Mouse (Mus musculus) MEL (cell line): ENCODE results near the gene Cdh16. TPM values are rescaled to one million over a fixed set of nuclear protein-coding genes. Genes with fewer than 3 reads are reported as not detected.

Experiments used
- DNase-seq: peaks from one replicate; pipeline ENCODE4 v3.0.0; 2011; ENCODE audit warnings: low read depth, low spot score
- H3K27ac ChIP-seq: 2 replicates; pipeline ENCODE4 v1.5.1; 2012; ENCODE audit warnings: low read depth, mild to moderate bottlenecking, control low read depth, low read length, moderate library complexity; ENCODE audit not compliant: control insufficient read depth
- H3K27me3 ChIP-seq, 2 experiments: fragments of 150-350 bp in 1 of 2; sonication (generic) in 1 of 2; 2 replicates each; pipeline ENCODE4 v1.6.1; 2012; ENCODE audit warnings: low read length in 2 of 2, mild to moderate bottlenecking in 2 of 2, improper control_type of control experiment in 1 of 2, moderate library complexity in 1 of 2; ENCODE audit not compliant: insufficient read depth in 2 of 2, control insufficient read depth in 1 of 2
- H3K36me3 ChIP-seq, 2 experiments: 2 replicates each; pipeline ENCODE4 v1.6.1; 2012 to 2014; ENCODE audit warnings: low read length in 2 of 2, improper control_type of control experiment in 1 of 2, inconsistent platforms in 1 of 2, mild to moderate bottlenecking in 1 of 2; ENCODE audit not compliant: insufficient read depth in 2 of 2, control insufficient read depth in 1 of 2
- H3K4me1 ChIP-seq, 2 experiments: fragments of 150-350 bp in 1 of 2; sonication (generic) in 1 of 2; 2 replicates each; pipeline ENCODE4 v1.6.1; 2012; ENCODE audit warnings: low read length in 2 of 2, improper control_type of control experiment in 1 of 2, mild to moderate bottlenecking in 1 of 2; ENCODE audit not compliant: insufficient read depth in 2 of 2, control insufficient read depth in 1 of 2
- H3K4me3 ChIP-seq, 2 experiments: fragments of 150-350 bp in 1 of 2; sonication (generic) in 1 of 2; 2 replicates each; pipeline ENCODE4 v1.5.1; 2012; ENCODE audit warnings: low read depth in 2 of 2, low read length in 2 of 2, mild to moderate bottlenecking in 2 of 2, moderate library complexity in 2 of 2, control low read depth in 1 of 2, improper control_type of control experiment in 1 of 2; ENCODE audit not compliant: control insufficient read depth in 1 of 2, insufficient read depth in 1 of 2
- H3K79me2 ChIP-seq: 2 replicates; pipeline ENCODE4 v1.6.1; 2012; ENCODE audit warnings: mild to moderate bottlenecking, low read length, moderate library complexity; ENCODE audit not compliant: control insufficient read depth, poor library complexity, insufficient read depth
- H3K9ac ChIP-seq: 2 replicates; pipeline ENCODE4 v1.6.1; 2012; ENCODE audit warnings: low read depth, mild to moderate bottlenecking, control low read depth, low read length, moderate library complexity; ENCODE audit not compliant: control insufficient read depth, poor library complexity, severe bottlenecking
- H3K9me3 ChIP-seq: fragments of 150-350 bp; sonication (generic); replicated peaks from 2 replicates; pipeline ENCODE4 v1.6.1; 2012; ENCODE audit warnings: mild to moderate bottlenecking, low read length, improper control_type of control experiment, moderate library complexity; ENCODE audit not compliant: insufficient read depth
- BHLHE40 ChIP-seq: IDR thresholded peaks from 2 replicates; pipeline ENCODE4 v1.6.1; 2012; ENCODE audit warnings: low read depth, mild to moderate bottlenecking, inconsistent platforms, low read length, improper control_type of control experiment, borderline replicate concordance
- GABPA ChIP-seq: IDR thresholded peaks from 2 replicates; pipeline ENCODE4 v1.6.1; 2012; ENCODE audit warnings: low read depth, mild to moderate bottlenecking, inconsistent platforms, low read length, improper control_type of control experiment, moderate library complexity
- GATA1 ChIP-seq: IDR thresholded peaks from 2 replicates; pipeline ENCODE4 v1.6.1; 2011; ENCODE audit warnings: low read depth, low read length, improper control_type of control experiment
- MAX ChIP-seq: IDR thresholded peaks from 2 replicates; pipeline ENCODE4 v1.6.1; 2011; ENCODE audit warnings: low read length, improper control_type of control experiment
- MXI1 ChIP-seq: IDR thresholded peaks from 2 replicates; pipeline ENCODE4 v1.6.1; 2011; ENCODE audit warnings: mild to moderate bottlenecking, low read depth, low read length, improper control_type of control experiment
- POLR2AphosphoS5 ChIP-seq: IDR thresholded peaks from 2 replicates; pipeline ENCODE4 v1.6.1; 2012; ENCODE audit warnings: low read depth, borderline replicate concordance, mild to moderate bottlenecking, inconsistent platforms, low read length, moderate library complexity, mixed read lengths
- TBP ChIP-seq: IDR thresholded peaks from 2 replicates; pipeline ENCODE4 v1.8.0; 2011; ENCODE audit warnings: low read depth, low read length, improper control_type of control experiment
- ZKSCAN1 ChIP-seq: IDR thresholded peaks from 2 replicates; pipeline ENCODE4 v1.6.1; 2012; ENCODE audit warnings: low read depth, mild to moderate bottlenecking, inconsistent platforms, low read length, improper control_type of control experiment, moderate library complexity
- ZMIZ1 ChIP-seq: IDR thresholded peaks from 2 replicates; pipeline ENCODE4 v1.6.1; 2012; ENCODE audit warnings: low read depth, mild to moderate bottlenecking, inconsistent platforms, low read length, improper control_type of control experiment, moderate library complexity
- ZNF384 ChIP-seq: IDR thresholded peaks from 2 replicates; pipeline ENCODE4 v1.6.1; 2012; ENCODE audit warnings: low read depth, mild to moderate bottlenecking, inconsistent platforms, low read length, improper control_type of control experiment
- polyA plus RNA-seq, 2 experiments: library from polyadenylated mRNA; stranded (reverse) in 1 of 2; unstranded in 1 of 2; fragments of >175 nt in 1 of 2; fragments of >200 nt in 1 of 2; gene quantifications; 2 replicates each; pipeline versions ENCODE4 v1.2.1 to v1.2.4; 2012; ENCODE audit warnings: low replicate concordance in 2 of 2, low read depth in 1 of 2; ENCODE audit not compliant: insufficient read length in 2 of 2, insufficient read depth in 1 of 2, missing spikeins in 1 of 2
- total RNA-seq: library from RNA; depleted of rRNA; stranded (reverse); fragments of 300-350 nt; gene quantifications from 2 replicates; pipeline ENCODE4 v1.2.3, GENCODE M21; 2012; rRNA removed

Gene Cdh16
- total and polyA plus RNA-seq, 3 experiments, result 0.45 TPM; not detected in 2

GRCm38 (mm10) chr8:104557226-104557625, 67.0 kb downstream of the Cdh16 start:
- H3K79me2 ChIP-seq, result no peaks in the 10 kb centered on the region
- no peaks in the 10 kb centered on the region for H3K9me3 ChIP-seq
- no peaks in the 10 kb centered on the region; a peak in 3 of 4 replicates for H3K27me3 ChIP-seq
- no peaks in the 10 kb centered on the region for H3K36me3 ChIP-seq
- no peak overlapping the region for H3K27ac ChIP-seq
- DNase-seq, result no peak
- 0 out of 2 replicates have a peak, but pooled peaks have one; percentile 3 for TF ChIP-seq ZNF384
- no peak for TF ChIP-seq ZMIZ1
- H3K4me1 ChIP-seq, result no peaks in the 10 kb centered on the region
- H3K4me3 ChIP-seq, result no peak overlapping the region
- no peak overlapping the region for H3K9ac ChIP-seq

GRCm38 (mm10) chr8:104555191-104555590, 69.0 kb downstream of the Cdh16 start:
- H3K9me3 ChIP-seq, result no peaks in the 10 kb centered on the region
- TF ChIP-seq MXI1 (no peak), GABPA (no peak), POLR2AphosphoS5 (no peak), BHLHE40 (no peak), MAX (no peak), ZNF384 (no peak), ZKSCAN1 (no peak), GATA1 (no peak), TBP (no peak)

More at GRCm38 (mm10) chr8:104555191-104555590, 69.0 kb downstream of the Cdh16 start:
- no peak overlapping the region for H3K27ac ChIP-seq
- H3K4me3 ChIP-seq, result no peak overlapping the region
- H3K9ac ChIP-seq, result no peak overlapping the region
- H3K27me3 ChIP-seq, result no peaks in the 10 kb centered on the region; a peak in 3 of 4 replicates
- no peak for DNase-seq
- no peaks in the 10 kb centered on the region for H3K36me3 ChIP-seq
- H3K4me1 ChIP-seq, result no peaks in the 10 kb centered on the region
- no peaks in the 10 kb centered on the region for H3K79me2 ChIP-seq

Other genes starting within 250 kb of the Cdh16 start
- gene Cmtm4, start 228.6 kb downstream of the Cdh16 start, total RNA-seq, result 6.4 and 6.5 TPM in 2 replicates
- gene Cmtm4, start 228.6 kb downstream of the Cdh16 start, polyA plus RNA-seq, result 10 to 100 TPM; 12.0 to 31.1 TPM
- 19.3 and 22.4 TPM in 2 replicates for gene Dync1li2, start 181.3 kb downstream of the Cdh16 start, total RNA-seq
- gene Dync1li2, start 181.3 kb downstream of the Cdh16 start, polyA plus RNA-seq, result 10 to 100 TPM in 1 of 2 experiments, not detected in 1; 23.8 TPM
- not detected in 2 replicates for gene Terb1, start 114.5 kb downstream of the Cdh16 start, total RNA-seq
- gene Terb1, start 114.5 kb downstream of the Cdh16 start, polyA plus RNA-seq, result not detected
- gene Nae1, start 89.8 kb downstream of the Cdh16 start, total RNA-seq, result 41.9 and 49.7 TPM in 2 replicates
- 10 to 100 TPM in 1 of 2 experiments, not detected in 1; 39.2 TPM for gene Nae1, start 89.8 kb downstream of the Cdh16 start, polyA plus RNA-seq
- gene Car7, start 89.7 kb downstream of the Cdh16 start, total RNA-seq, result 2.9 and 3.1 TPM in 2 replicates
- gene Car7, start 89.7 kb downstream of the Cdh16 start, polyA plus RNA-seq, result 1 to 10 TPM in 1 of 2 experiments, not detected in 1; 2.4 TPM
- 12.2 and 12.3 TPM in 2 replicates for gene Pdp2, start 32.9 kb downstream of the Cdh16 start, total RNA-seq
- 10 to 100 TPM in 1 of 2 experiments, not detected in 1; 12.4 TPM for gene Pdp2, start 32.9 kb downstream of the Cdh16 start, polyA plus RNA-seq
- 8.9 and 9.0 TPM in 2 replicates for gene Rrad, start 6.9 kb upstream of the Cdh16 start, total RNA-seq
- 1 to 10 TPM in 1 of 2 experiments, not detected in 1; 9.4 TPM for gene Rrad, start 6.9 kb upstream of the Cdh16 start, polyA plus RNA-seq
- gene Ciao2b, start 17.6 kb upstream of the Cdh16 start, total RNA-seq, result 78.7 and 82.4 TPM in 2 replicates
- 100 to 1,000 TPM in 1 of 2 experiments, not detected in 1; 110 TPM for gene Ciao2b, start 17.6 kb upstream of the Cdh16 start, polyA plus RNA-seq
- not detected in 2 replicates for gene Ces2a, start 109.6 kb upstream of the Cdh16 start, total RNA-seq
- not detected for gene Ces2a, start 109.6 kb upstream of the Cdh16 start, polyA plus RNA-seq
- not detected in 2 replicates for gene Ces2b, start 207.2 kb upstream of the Cdh16 start, total RNA-seq
- not detected for gene Ces2b, start 207.2 kb upstream of the Cdh16 start, polyA plus RNA-seq
- gene Ces2c, start 222.7 kb upstream of the Cdh16 start, total RNA-seq, result not detected in 2 replicates
- not detected for gene Ces2c, start 222.7 kb upstream of the Cdh16 start, polyA plus RNA-seq